9 mouse cellular contexts compared by ENCODE assay signal in genomic region chr7:45477003-45477402, GRCm38 (mm10). TPM values are rescaled to one million over a fixed set of nuclear protein-coding genes. Genes with fewer than 3 reads are reported as not detected.
A peak's percentile ranks its signal among the peaks of the same experiment; 100 is the strongest.
DNase-seq lines count a peak whose midpoint lies in the region; ATAC-seq and TF ChIP-seq lines count a peak whose summit lies in the region.
"Had no signal": no experiment of that assay in that cellular context is flagged by ENCODE, and none has a peak within 500 bp of the region (broad histone marks: within the 10 kb centered on the region; RNA-seq: fewer than 3 reads in every experiment).

No protein-coding gene starts in this region.

- no peak overlapping the region for H3K4me2 ChIP-seq in hindbrain, embryonic 11.5 days (replicated peaks; ENCODE audit: low read depth, low read length)
- H3K4me2 ChIP-seq in hindbrain, embryonic 13.5 days: no peak overlapping the region
- H3K4me2 ChIP-seq: embryonic facial prominence, embryonic 15.5 days had no signal

- WGBS in hindbrain, embryonic 11.5 days: 19% methylated on average over 3 of the region's 3 CpGs
- 14% methylated on average over 3 of the region's 3 CpGs for WGBS in hindbrain, embryonic 13.5 days

- H3K4me3 ChIP-seq in hindbrain, embryonic 11.5 days (ENCODE audit: low read depth, low read length): no peak overlapping the region
- H3K4me3 ChIP-seq in hindbrain, embryonic 13.5 days: no peak overlapping the region
- no peak overlapping the region for H3K4me3 ChIP-seq in embryonic fibroblast, embryonic 13.5 days (ENCODE audit: insufficient read depth, low read length)
- H3K4me3 ChIP-seq: embryonic facial prominence, embryonic 15.5 days had no signal

- no peak overlapping the region for H3K9ac ChIP-seq in hindbrain, embryonic 11.5 days (ENCODE audit: low read depth, low read length)
- no peak overlapping the region for H3K9ac ChIP-seq in hindbrain, embryonic 13.5 days
- H3K9ac ChIP-seq: embryonic facial prominence, embryonic 15.5 days had no signal

- DNase-seq in hindbrain, embryonic 11.5 days (ENCODE audit: low spot score): peak; percentile 69
- peak; percentile 68 to 72 for DNase-seq in B cell, adult 2 months
- peak; percentile 80 for DNase-seq in MN1 (ENCODE audit: low spot score)
- DNase-seq in layer of hippocampus, postnatal 25 days (ENCODE audit: extremely low spot score in 1 of 2, low spot score in 1 of 2): peak; percentile 26 to 53
- peak; percentile 82 for DNase-seq in naive thymus-derived CD4-positive, alpha-beta T cell, adult 2 months (ENCODE audit: low read depth)
- DNase-seq in ovary, adult 18-20 months (ENCODE audit: low spot score): no peak

- no peaks in the 10 kb centered on the region for H3K36me3 ChIP-seq in hindbrain, embryonic 11.5 days (ENCODE audit: control insufficient read depth, insufficient read depth, low read length)
- H3K36me3 ChIP-seq in hindbrain, embryonic 13.5 days: no peaks in the 10 kb centered on the region
- H3K36me3 ChIP-seq: embryonic facial prominence, embryonic 15.5 days had no signal

- no peaks in the 10 kb centered on the region for H3K4me1 ChIP-seq in hindbrain, embryonic 11.5 days (replicated peaks; ENCODE audit: control insufficient read depth, insufficient read depth, low read length)
- no peaks in the 10 kb centered on the region for H3K4me1 ChIP-seq in hindbrain, embryonic 13.5 days (replicated peaks)
- H3K4me1 ChIP-seq in embryonic fibroblast, embryonic 13.5 days (ENCODE audit: control insufficient read depth, insufficient read depth, low read length): no peaks in the 10 kb centered on the region
- H3K4me1 ChIP-seq: embryonic facial prominence, embryonic 15.5 days had no signal

- no peak overlapping the region for H3K27ac ChIP-seq in hindbrain, embryonic 11.5 days (ENCODE audit: low read depth, low read length)
- no peak overlapping the region for H3K27ac ChIP-seq in hindbrain, embryonic 13.5 days
- no peak overlapping the region for H3K27ac ChIP-seq in embryonic fibroblast, embryonic 13.5 days (ENCODE audit: insufficient read depth, low read length)
- H3K27ac ChIP-seq: embryonic facial prominence, embryonic 15.5 days had no signal

- TF ChIP-seq CTCF in embryonic fibroblast, embryonic 13.5 days (IDR thresholded peaks at IDR 0.05; ENCODE audit: borderline replicate concordance, insufficient read depth, low read length): peak; percentile 29; the same call in 1 of the 2 replicates

- H3K9me3 ChIP-seq in hindbrain, embryonic 11.5 days (ENCODE audit: control insufficient read depth, low read length): no peaks in the 10 kb centered on the region
- H3K9me3 ChIP-seq in hindbrain, embryonic 13.5 days: no peaks in the 10 kb centered on the region
- H3K9me3 ChIP-seq: embryonic facial prominence, embryonic 15.5 days had no signal

- no peak for TF ChIP-seq POLR2A in embryonic fibroblast, embryonic 13.5 days (IDR thresholded peaks at IDR 0.05; ENCODE audit: low read depth, low read length)

- H3K27me3 ChIP-seq in hindbrain, embryonic 11.5 days (ENCODE audit: control insufficient read depth, insufficient read depth, low read length): no peaks in the 10 kb centered on the region
- H3K27me3 ChIP-seq in hindbrain, embryonic 13.5 days: no peaks in the 10 kb centered on the region
- H3K27me3 ChIP-seq: embryonic facial prominence, embryonic 15.5 days had no signal

- no peak for ATAC-seq in hindbrain, embryonic 11.5 days (ENCODE audit: low FRiP score)
- no peak for ATAC-seq in hindbrain, embryonic 13.5 days (ENCODE audit: low FRiP score)

RNA-seq across cellular contexts. Expression of gene Tulp2, which starts 4.7 kb away (rescaled TPM):
- polyA plus RNA-seq in hindbrain, embryonic 11.5 days (2014; fragmentation: Nextera tagmentation; extraction: Ambion mirVana): 0.40 and 0.54 TPM in 2 replicates
- 0.13 and 0.22 TPM in 2 replicates for polyA plus RNA-seq in hindbrain, embryonic 13.5 days (2015; fragmentation: Nextera tagmentation; extraction: Ambion mirVana)
- not detected in 2 replicates for polyA plus RNA-seq in embryonic fibroblast, embryonic 13.5 days (2011; ENCODE audit: insufficient read length, low read depth, missing spikeins)
- not detected for total RNA-seq in layer of hippocampus, postnatal 25 days (2021)

RNA-seq across cellular contexts. Expression of gene Gm45808, which starts 9.6 kb away (rescaled TPM):
- polyA plus RNA-seq in hindbrain, embryonic 11.5 days (2014; fragmentation: Nextera tagmentation; extraction: Ambion mirVana): not detected in 2 replicates
- polyA plus RNA-seq in hindbrain, embryonic 13.5 days (2015; fragmentation: Nextera tagmentation; extraction: Ambion mirVana): not detected in 2 replicates
- not detected in 2 replicates for polyA plus RNA-seq in embryonic fibroblast, embryonic 13.5 days (2011; ENCODE audit: insufficient read length, low read depth, missing spikeins)
- 1 to 10 TPM in 1 of 2 experiments, under 1 TPM in 1; 0.63 to 1.1 TPM for total RNA-seq in layer of hippocampus, postnatal 25 days (2021)
- polyA plus RNA-seq: embryonic facial prominence, embryonic 15.5 days had no signal

RNA-seq across cellular contexts. Expression of gene Bax, which starts 10.3 kb away (rescaled TPM):
- 128 and 196 TPM in 2 replicates for polyA plus RNA-seq in hindbrain, embryonic 11.5 days (2014; fragmentation: Nextera tagmentation; extraction: Ambion mirVana)
- 253 and 271 TPM in 2 replicates for polyA plus RNA-seq in hindbrain, embryonic 13.5 days (2015; fragmentation: Nextera tagmentation; extraction: Ambion mirVana)
- 218 and 278 TPM in 2 replicates for polyA plus RNA-seq in embryonic fibroblast, embryonic 13.5 days (2011; ENCODE audit: insufficient read length, low read depth, missing spikeins)
- 10 to 100 TPM; 81.6 to 82.1 TPM for total RNA-seq in layer of hippocampus, postnatal 25 days (2021)

RNA-seq across cellular contexts. Expression of gene Dhdh, which starts 11.6 kb away (rescaled TPM):
- polyA plus RNA-seq in hindbrain, embryonic 11.5 days (2014; fragmentation: Nextera tagmentation; extraction: Ambion mirVana): 2.9 and 4.1 TPM in 2 replicates
- 3.4 and 4.2 TPM in 2 replicates for polyA plus RNA-seq in hindbrain, embryonic 13.5 days (2015; fragmentation: Nextera tagmentation; extraction: Ambion mirVana)
- polyA plus RNA-seq in embryonic fibroblast, embryonic 13.5 days (2011; ENCODE audit: insufficient read length, low read depth, missing spikeins): 0.68 and 1.2 TPM in 2 replicates
- 1 to 10 TPM; 3.1 to 5.7 TPM for total RNA-seq in layer of hippocampus, postnatal 25 days (2021)

RNA-seq across cellular contexts. Expression of gene Ftl1, which starts 17.3 kb away (rescaled TPM):
- 5,748 and 5,943 TPM in 2 replicates for polyA plus RNA-seq in hindbrain, embryonic 11.5 days (2014; fragmentation: Nextera tagmentation; extraction: Ambion mirVana)
- 7,019 and 7,066 TPM in 2 replicates for polyA plus RNA-seq in hindbrain, embryonic 13.5 days (2015; fragmentation: Nextera tagmentation; extraction: Ambion mirVana)
- polyA plus RNA-seq in embryonic fibroblast, embryonic 13.5 days (2011; ENCODE audit: insufficient read length, low read depth, missing spikeins): 3,506 and 4,699 TPM in 2 replicates
- total RNA-seq in layer of hippocampus, postnatal 25 days (2021): 100 to 1,000 TPM; 204 to 228 TPM
